Mouse (Mus musculus): ENCODE data around the gene Dixdc1. TPM values are rescaled to one million over a fixed set of nuclear protein-coding genes. Genes with fewer than 3 reads are reported as not detected.

Dixdc1 gene
- polyA plus RNA-seq, 1 experiment from 2014 or later = 37.2 TPM

Other genes starting within 250 kb of the Dixdc1 start
- 0.24 and 0.43 TPM in 2 replicates for gene Plet1, start 245.0 kb downstream of the Dixdc1 start, polyA plus RNA-seq (2014; fragmentation: Nextera tagmentation; extraction: Ambion mirVana)
- gene Pts, start 210.8 kb downstream of the Dixdc1 start, polyA plus RNA-seq (2014; fragmentation: Nextera tagmentation; extraction: Ambion mirVana) = 96.7 and 120 TPM in 2 replicates
- gene Il18, start 184.7 kb downstream of the Dixdc1 start, polyA plus RNA-seq (2014; fragmentation: Nextera tagmentation; extraction: Ambion mirVana) = 18.6 and 19.2 TPM in 2 replicates
- gene Bco2, start 184.3 kb downstream of the Dixdc1 start, polyA plus RNA-seq (2014; fragmentation: Nextera tagmentation; extraction: Ambion mirVana) = 0.25 and 0.35 TPM in 2 replicates
- 0.48 TPM in 1 of 2 replicates, not detected in the other for gene Tex12, start 178.2 kb downstream of the Dixdc1 start, polyA plus RNA-seq (2014; fragmentation: Nextera tagmentation; extraction: Ambion mirVana)
- 279 and 295 TPM in 2 replicates for gene Sdhd, start 135.7 kb downstream of the Dixdc1 start, polyA plus RNA-seq (2014; fragmentation: Nextera tagmentation; extraction: Ambion mirVana)
- 399 and 451 TPM in 2 replicates for gene Timm8b, start 135.6 kb downstream of the Dixdc1 start, polyA plus RNA-seq (2014; fragmentation: Nextera tagmentation; extraction: Ambion mirVana)
- 5.6 and 7.3 TPM in 2 replicates for gene Pih1d2, start 122.2 kb downstream of the Dixdc1 start, polyA plus RNA-seq (2014; fragmentation: Nextera tagmentation; extraction: Ambion mirVana)
- gene Nkapd1, start 122.1 kb downstream of the Dixdc1 start, polyA plus RNA-seq (2014; fragmentation: Nextera tagmentation; extraction: Ambion mirVana) = 18.4 and 23.0 TPM in 2 replicates
- 65.1 and 72.0 TPM in 2 replicates for gene Dlat, start 79.7 kb downstream of the Dixdc1 start, polyA plus RNA-seq (2014; fragmentation: Nextera tagmentation; extraction: Ambion mirVana)
- gene 2310030G06Rik, start 7.0 kb upstream of the Dixdc1 start, polyA plus RNA-seq (2014; fragmentation: Nextera tagmentation; extraction: Ambion mirVana) = 1.7 and 2.1 TPM in 2 replicates
- gene Cryab, start 11.8 kb upstream of the Dixdc1 start, polyA plus RNA-seq (2014; fragmentation: Nextera tagmentation; extraction: Ambion mirVana) = 11.9 and 14.9 TPM in 2 replicates
- gene Hspb2, start 12.8 kb upstream of the Dixdc1 start, polyA plus RNA-seq (2014; fragmentation: Nextera tagmentation; extraction: Ambion mirVana) = 0.83 and 1.8 TPM in 2 replicates
- 10.1 and 10.7 TPM in 2 replicates for gene Fdxacb1, start 28.7 kb upstream of the Dixdc1 start, polyA plus RNA-seq (2014; fragmentation: Nextera tagmentation; extraction: Ambion mirVana)
- 63.4 and 67.9 TPM in 2 replicates for gene Alg9, start 35.5 kb upstream of the Dixdc1 start, polyA plus RNA-seq (2014; fragmentation: Nextera tagmentation; extraction: Ambion mirVana)
- 55.0 and 62.7 TPM in 2 replicates for gene 1110032A03Rik, start 36.0 kb upstream of the Dixdc1 start, polyA plus RNA-seq (2014; fragmentation: Nextera tagmentation; extraction: Ambion mirVana)
- 49.0 and 55.3 TPM in 2 replicates for gene Ppp2r1b, start 105.8 kb upstream of the Dixdc1 start, polyA plus RNA-seq (2014; fragmentation: Nextera tagmentation; extraction: Ambion mirVana)